Mouse (Mus musculus): ENCODE measurements at regions not wholly inside any gene's neighbourhood (a gene's known extent, or its start where the extent isn't known, plus 50 kb on each side); places are given as distances from the start of the nearest gene placed in this dataset.

DNA sequence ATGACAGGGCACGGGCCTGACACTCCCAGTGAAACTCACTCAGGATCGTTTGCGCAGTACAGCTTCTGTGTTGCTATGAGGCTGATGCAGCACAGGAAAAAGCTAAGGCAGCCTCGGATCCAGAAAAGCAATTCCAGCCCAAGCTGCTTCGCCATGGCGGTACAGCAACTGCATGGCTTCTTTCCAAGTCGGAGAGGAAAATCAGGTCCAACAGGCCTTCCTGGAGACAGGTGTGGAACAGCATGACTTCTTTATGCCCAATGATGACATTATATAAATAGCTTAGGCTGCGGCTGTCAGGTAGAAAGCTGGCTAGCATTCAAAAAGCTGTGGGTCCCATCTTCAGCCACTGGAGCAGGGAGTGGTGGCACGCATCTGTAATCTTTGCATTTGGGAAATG, 61.5 kb upstream of the Actr3 start:
- TF ChIP-seq CTCF (IDR thresholded peaks at IDR 0.05; ENCODE audit: low read depth, low read length) (no peak), POLR2A (IDR thresholded peaks at IDR 0.05; ENCODE audit: borderline replicate concordance, low read depth, low read length) (no peak)
